In the genomic region with DNA sequence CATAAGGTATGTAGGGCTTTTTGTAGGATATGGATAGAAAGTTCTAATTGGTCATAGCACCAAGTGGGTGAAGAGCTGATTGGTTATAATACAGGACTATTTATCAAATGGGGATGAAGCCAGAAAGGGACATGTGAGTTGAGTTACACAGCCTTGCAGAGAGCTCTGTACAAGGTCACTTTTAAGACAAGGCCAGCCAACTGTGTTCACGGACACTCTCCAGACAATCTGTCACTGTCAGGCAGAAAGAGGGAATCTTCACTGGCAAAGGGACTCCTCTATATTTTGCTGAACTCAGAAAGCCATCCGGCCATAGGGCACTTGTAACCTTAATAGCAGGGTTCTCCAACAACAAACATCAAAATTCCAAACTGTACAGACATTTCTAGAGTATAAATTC, we compare ENCODE assay signal across 8 mouse cellular contexts.
"Had no signal": no experiment of that assay in that cellular context is flagged by ENCODE, and none has a peak within 500 bp of the region (broad histone marks: within the 10 kb centered on the region; RNA-seq: fewer than 3 reads in every experiment).

No protein-coding gene starts in this region.

- DNase-seq: kidney, postnatal 14 days; lung, embryonic 14.5 days; lung, postnatal 10 days; lung, postnatal 4 days; midbrain, embryonic 14.5 days; right cerebral cortex, postnatal 14 days; thymus, adult 2 months; thymus, postnatal 25 days had no signal
